Mouse (Mus musculus): ENCODE measurements around the gene Zfp27.

DNA sequence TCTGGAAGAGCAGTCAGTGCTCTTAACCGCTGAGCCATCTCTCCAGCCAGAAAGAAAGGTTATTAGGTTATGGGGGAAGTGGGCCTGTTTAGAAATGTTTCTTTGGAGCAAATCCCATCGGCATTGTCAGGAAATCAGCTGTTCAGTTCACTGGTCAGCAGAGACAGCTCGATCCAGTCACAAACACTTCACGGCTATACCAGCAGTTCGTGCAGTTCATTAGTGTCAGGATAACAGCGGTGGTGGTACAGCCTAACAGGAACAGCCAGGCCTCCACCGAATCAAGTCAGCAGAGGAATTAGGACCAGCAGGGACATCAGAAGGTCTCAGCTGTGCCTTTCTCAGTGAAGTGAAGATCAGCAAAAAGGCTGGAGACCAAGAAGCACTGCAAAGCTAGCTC, 25.5 kb downstream of the Zfp27 start:
- TF ChIP-seq GATA1 (IDR thresholded peaks at IDR 0.05; ENCODE audit: borderline replicate concordance, low read length) (no peak), CTCF (IDR thresholded peaks at IDR 0.05; ENCODE audit: low read depth, low read length) (no peak), GATA2 (IDR thresholded peaks at IDR 0.05; ENCODE audit: borderline replicate concordance, low read depth, low read length) (no peak), TAL1 (conservative IDR thresholded peaks at IDR 0.05; ENCODE audit: low read depth, low read length) (no peak)
